Mouse (Mus musculus) myocyte (in vitro differentiated cells): Measurements from ENCODE around the gene Psmd12.

Source experiments
- E2F4 ChIP-seq: IDR thresholded peaks from one replicate; pipeline ENCODE4 v1.6.1; 2011; ENCODE audit warnings: mild to moderate bottlenecking, control low read depth, moderate library complexity; ENCODE audit not compliant: insufficient read depth
- MAX ChIP-seq: IDR thresholded peaks from one replicate; pipeline ENCODE4 v1.6.1; 2011; ENCODE audit warnings: low read depth, mild to moderate bottlenecking, control low read depth
- POLR2A ChIP-seq: IDR thresholded peaks from one replicate; pipeline ENCODE4 v1.6.1; 2011; ENCODE audit warnings: low read depth, mild to moderate bottlenecking, control low read depth, moderate library complexity; ENCODE audit not compliant: insufficient read length
- POLR2AphosphoS2 ChIP-seq: IDR thresholded peaks from one replicate; pipeline ENCODE4 v1.6.1; 2011; ENCODE audit warnings: low read depth, control low read depth; ENCODE audit not compliant: insufficient read length
- TCF12 ChIP-seq: IDR thresholded peaks from one replicate; pipeline ENCODE4 v1.6.1; 2011; ENCODE audit warnings: mild to moderate bottlenecking, control low read depth; ENCODE audit not compliant: poor library complexity, insufficient read depth, severe bottlenecking
- USF1 ChIP-seq: IDR thresholded peaks from one replicate; pipeline ENCODE4 v1.6.1; 2011; ENCODE audit warnings: low read depth, mild to moderate bottlenecking, control low read depth, moderate library complexity

DNA sequence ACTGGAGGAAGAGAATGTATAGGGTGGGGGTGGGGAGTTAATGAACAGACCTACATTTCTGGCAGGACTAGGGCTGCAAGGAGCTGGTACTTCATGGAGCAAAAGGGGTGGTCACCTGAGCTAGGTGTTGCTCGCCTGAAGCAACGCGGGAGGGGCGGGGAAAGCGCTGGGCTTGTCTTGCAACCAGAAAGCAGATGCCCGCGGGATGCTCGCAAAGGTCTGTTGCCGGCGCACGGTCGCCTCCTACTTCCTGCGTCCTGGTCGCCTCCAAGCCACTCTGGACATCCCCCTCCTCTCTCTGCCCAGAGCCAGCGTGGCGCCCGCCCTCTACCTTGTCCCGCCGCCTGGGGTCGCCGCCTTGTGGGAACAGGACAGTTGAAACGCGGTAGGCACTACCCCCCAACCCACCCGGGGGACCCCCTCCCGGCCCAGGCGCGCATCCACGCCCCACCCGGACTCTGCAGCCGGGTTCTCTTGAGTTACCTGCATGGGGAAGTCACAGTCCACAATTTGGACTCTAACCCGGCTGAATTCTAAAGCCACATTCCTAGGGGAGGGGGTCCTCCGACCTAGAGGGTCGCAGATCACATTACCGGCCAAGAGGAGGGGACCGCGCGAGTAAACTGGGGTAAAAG, 67.5 kb downstream of the Psmd12 start:
- no peak for TF ChIP-seq POLR2A
- TF ChIP-seq TCF12: no peak
- no peak for TF ChIP-seq USF1
- no peak for TF ChIP-seq E2F4
- no peak for TF ChIP-seq POLR2AphosphoS2
- TF ChIP-seq MAX: no peak
